Mouse (Mus musculus) heart, postnatal 4 days (tissue): ENCODE measurements around the gene Dnajc6. TPM values are rescaled to one million over a fixed set of nuclear protein-coding genes. Genes with fewer than 3 reads are reported as not detected.

Source experiments
- total RNA-seq, 2 experiments: library from RNA; stranded (reverse); gene quantifications; 2 replicates each; pipeline ENCODE4 v1.2.3; 2021

Gene Dnajc6
- total RNA-seq, 2 experiments from 2014 or later: 0.48 to 0.52 TPM

Other genes starting within 250 kb of the Dnajc6 start
- 10 to 100 TPM; 86.6 to 89.9 TPM for gene Jak1, start 231.4 kb upstream of the Dnajc6 start, total RNA-seq
- 10 to 100 TPM; 16.2 to 17.4 TPM for gene Ak4, start 77.4 kb upstream of the Dnajc6 start, total RNA-seq
- 10 to 100 TPM; 53.0 to 55.1 TPM for gene Leprot, start 151.1 kb downstream of the Dnajc6 start, total RNA-seq
- gene Lepr, start 220.8 kb downstream of the Dnajc6 start, total RNA-seq: 10 to 100 TPM; 13.3 to 16.3 TPM